Mouse (Mus musculus): Measurements from ENCODE around the gene Ropn1l. TPM values are rescaled to one million over a fixed set of nuclear protein-coding genes. Genes with fewer than 3 reads are reported as not detected.

Gene Ropn1l
- polyA plus RNA-seq, 1 experiment from 2014 or later, result 1.5 TPM

- Histone ChIP-seq H3K9me3 (ENCODE audit: control insufficient read depth, low read length) (no peaks in the 10 kb centered on the region), H3K4me1 (replicated peaks; ENCODE audit: control insufficient read depth, insufficient read depth, low read length) (no peaks in the 10 kb centered on the region), H3K27me3 (replicated peaks; ENCODE audit: control insufficient read depth, insufficient read depth, low read length) (no peaks in the 10 kb centered on the region), H3K4me3 (ENCODE audit: low read depth, low read length) (no peak overlapping the region), H3K27ac (ENCODE audit: low read depth) (no peak overlapping the region), H3K4me2 (ENCODE audit: low read length) (no peak overlapping the region), H3K36me3 (ENCODE audit: control insufficient read depth, insufficient read depth, low read length) (no peaks in the 10 kb centered on the region), H3K9ac (ENCODE audit: low read length) (no peak overlapping the region)
- WGBS, result 24% methylated on average over 1 of the region's 1 CpGs
- no peak for DNase-seq (ENCODE audit: low spot score)
- no peak for ATAC-seq (replicated peaks; ENCODE audit: low FRiP score, low TSS enrichment, low read depth)
Measured at GRCm38 (mm10) chr15:31436083-31436482, 17.5 kb downstream of the Ropn1l start.

DNA sequence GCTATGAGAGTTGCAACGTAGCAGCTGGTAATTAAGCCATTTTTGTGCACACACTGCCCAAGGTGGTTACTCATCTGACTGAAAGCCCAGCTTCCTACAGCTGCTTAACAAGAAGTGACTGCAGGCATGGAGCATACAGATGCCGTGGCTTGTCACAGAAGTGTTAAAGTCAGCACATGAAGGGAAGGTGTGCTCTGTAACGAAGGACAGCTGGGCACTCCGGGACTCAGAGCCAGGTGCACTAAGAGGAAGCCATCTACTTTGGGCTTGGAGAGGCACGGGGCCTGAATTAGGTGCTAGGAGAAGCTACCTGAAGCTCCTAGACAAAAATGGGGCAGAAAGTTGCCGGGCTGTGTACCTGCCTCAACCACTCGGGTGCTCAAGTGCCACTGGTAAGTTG lies 19.8 kb downstream of the Ropn1l start:
- Histone ChIP-seq H3K36me3 (ENCODE audit: control insufficient read depth, insufficient read depth, low read length) (no peaks in the 10 kb centered on the region), H3K4me1 (replicated peaks; ENCODE audit: control insufficient read depth, insufficient read depth, low read length) (no peaks in the 10 kb centered on the region), H3K27ac (ENCODE audit: low read depth) (no peak overlapping the region), H3K4me2 (ENCODE audit: low read length) (no peak overlapping the region), H3K9me3 (ENCODE audit: control insufficient read depth, low read length) (no peaks in the 10 kb centered on the region), H3K4me3 (ENCODE audit: low read depth, low read length) (no peak overlapping the region), H3K9ac (ENCODE audit: low read length) (no peak overlapping the region), H3K27me3 (replicated peaks; ENCODE audit: control insufficient read depth, insufficient read depth, low read length) (no peaks in the 10 kb centered on the region)
- DNase-seq (ENCODE audit: low spot score), result no peak
- ATAC-seq (replicated peaks; ENCODE audit: low FRiP score, low TSS enrichment, low read depth), result no peak
- 74% methylated on average over 7 of the region's 7 CpGs for WGBS

- Histone ChIP-seq H3K4me3 (ENCODE audit: low read depth, low read length) (no peak overlapping the region), H3K9ac (ENCODE audit: low read length) (no peak overlapping the region), H3K36me3 (ENCODE audit: control insufficient read depth, insufficient read depth, low read length) (no peaks in the 10 kb centered on the region), H3K4me1 (replicated peaks; ENCODE audit: control insufficient read depth, insufficient read depth, low read length) (no peaks in the 10 kb centered on the region), H3K27me3 (replicated peaks; ENCODE audit: control insufficient read depth, insufficient read depth, low read length) (no peaks in the 10 kb centered on the region), H3K27ac (ENCODE audit: low read depth) (no peak overlapping the region), H3K9me3 (ENCODE audit: control insufficient read depth, low read length) (no peaks in the 10 kb centered on the region), H3K4me2 (ENCODE audit: low read length) (no peak overlapping the region)
- ATAC-seq (replicated peaks; ENCODE audit: low FRiP score, low TSS enrichment, low read depth), result no peak
- DNase-seq (ENCODE audit: low spot score), result no peak
- WGBS, result 88% methylated on average over 8 of the region's 8 CpGs
Measured at GRCm38 (mm10) chr15:31431847-31432246, 21.7 kb downstream of the Ropn1l start.

GRCm38 (mm10) chr15:31430014-31430413 lies 23.5 kb downstream of the Ropn1l start:
- Histone ChIP-seq H3K9me3 (ENCODE audit: control insufficient read depth, low read length) (no peaks in the 10 kb centered on the region), H3K4me1 (replicated peaks; ENCODE audit: control insufficient read depth, insufficient read depth, low read length) (no peaks in the 10 kb centered on the region), H3K4me3 (ENCODE audit: low read depth, low read length) (no peak overlapping the region), H3K36me3 (ENCODE audit: control insufficient read depth, insufficient read depth, low read length) (no peaks in the 10 kb centered on the region), H3K9ac (ENCODE audit: low read length) (no peak overlapping the region), H3K27ac (ENCODE audit: low read depth) (no peak overlapping the region), H3K27me3 (replicated peaks; ENCODE audit: control insufficient read depth, insufficient read depth, low read length) (no peaks in the 10 kb centered on the region), H3K4me2 (ENCODE audit: low read length) (no peak overlapping the region)
- DNase-seq (ENCODE audit: low spot score) (no peak), ATAC-seq (replicated peaks; ENCODE audit: low FRiP score, low TSS enrichment, low read depth) (no peak)
- WGBS, result 73% methylated on average over 2 of the region's 2 CpGs

DNA sequence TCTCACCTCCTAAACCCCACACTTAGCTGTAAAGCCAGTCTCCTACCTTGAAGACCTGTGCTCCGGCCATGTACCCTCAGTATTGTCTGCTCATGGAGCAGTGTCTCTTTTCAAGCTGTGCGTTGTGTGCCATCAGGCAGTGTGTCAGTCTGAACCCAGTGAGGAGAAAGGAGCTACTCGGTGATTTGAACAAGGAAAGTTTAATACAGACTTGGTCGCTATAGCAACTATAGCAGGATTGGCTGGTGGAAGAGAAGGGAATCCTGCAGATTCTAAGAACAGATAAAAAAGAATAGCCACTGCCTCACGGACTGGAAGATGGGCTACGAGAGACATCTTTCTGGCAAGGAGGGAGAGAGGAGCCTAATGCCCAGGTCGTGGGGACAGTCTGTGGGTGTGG lies 24.1 kb downstream of the Ropn1l start:
- H3K9me3 ChIP-seq (ENCODE audit: control insufficient read depth, low read length), result no peaks in the 10 kb centered on the region
- no peaks in the 10 kb centered on the region for H3K4me1 ChIP-seq (replicated peaks; ENCODE audit: control insufficient read depth, insufficient read depth, low read length)
- no peaks in the 10 kb centered on the region for H3K36me3 ChIP-seq (ENCODE audit: control insufficient read depth, insufficient read depth, low read length)
- H3K4me2 ChIP-seq (ENCODE audit: low read length), result no peak overlapping the region
- DNase-seq (ENCODE audit: low spot score) (no peak), ATAC-seq (replicated peaks; ENCODE audit: low FRiP score, low TSS enrichment, low read depth) (no peak)
- H3K9ac ChIP-seq (ENCODE audit: low read length), result no peak overlapping the region
- H3K4me3 ChIP-seq (ENCODE audit: low read depth, low read length), result no peak overlapping the region
- WGBS, result 80% methylated on average over 7 of the region's 7 CpGs
- no peak overlapping the region for H3K27ac ChIP-seq (ENCODE audit: low read depth)
- H3K27me3 ChIP-seq (replicated peaks; ENCODE audit: control insufficient read depth, insufficient read depth, low read length), result no peaks in the 10 kb centered on the region

GRCm38 (mm10) chr15:31428571-31428970 lies 25.0 kb downstream of the Ropn1l start:
- H3K36me3 ChIP-seq (ENCODE audit: control insufficient read depth, insufficient read depth, low read length), result no peaks in the 10 kb centered on the region
- WGBS, result 73% methylated on average over 12 of the region's 12 CpGs
- H3K4me1 ChIP-seq (replicated peaks; ENCODE audit: control insufficient read depth, insufficient read depth, low read length), result no peaks in the 10 kb centered on the region
- no peaks in the 10 kb centered on the region for H3K9me3 ChIP-seq (ENCODE audit: control insufficient read depth, low read length)
- H3K4me3 ChIP-seq (ENCODE audit: low read depth, low read length), result no peak overlapping the region
- H3K27me3 ChIP-seq (replicated peaks; ENCODE audit: control insufficient read depth, insufficient read depth, low read length), result no peaks in the 10 kb centered on the region
- DNase-seq (ENCODE audit: low spot score), result no peak
- H3K4me2 ChIP-seq (ENCODE audit: low read length), result no peak overlapping the region
- H3K27ac ChIP-seq (ENCODE audit: low read depth), result no peak overlapping the region
- ATAC-seq (replicated peaks; ENCODE audit: low FRiP score, low TSS enrichment, low read depth), result no peak
- H3K9ac ChIP-seq (ENCODE audit: low read length), result no peak overlapping the region

DNA sequence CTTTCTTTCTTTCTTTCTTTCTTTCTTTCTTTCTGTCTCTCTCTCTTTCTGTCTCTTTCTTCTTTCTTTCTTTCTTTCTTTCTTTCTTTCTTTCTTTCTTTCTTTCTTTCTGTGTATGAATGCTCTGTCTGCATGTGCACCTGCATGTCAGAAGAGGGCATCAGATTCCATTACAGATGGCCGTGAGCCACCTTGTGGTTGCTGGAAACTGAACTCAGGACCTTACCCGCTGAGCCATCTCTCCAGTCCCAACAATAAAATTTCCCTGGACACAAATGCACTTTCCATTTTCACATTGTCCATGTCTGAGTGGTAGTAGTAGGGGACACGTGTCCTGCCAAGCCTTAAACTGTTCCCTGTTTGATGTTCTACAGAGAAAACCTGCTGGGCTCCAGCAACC lies 26.1 kb downstream of the Ropn1l start:
- H3K9ac ChIP-seq (ENCODE audit: low read length), result no peak overlapping the region
- no peak overlapping the region for H3K27ac ChIP-seq (ENCODE audit: low read depth)
- 66% methylated on average over 3 of the region's 3 CpGs for WGBS
- H3K4me2 ChIP-seq (ENCODE audit: low read length), result no peak overlapping the region
- H3K27me3 ChIP-seq (replicated peaks; ENCODE audit: control insufficient read depth, insufficient read depth, low read length), result no peaks in the 10 kb centered on the region
- H3K4me3 ChIP-seq (ENCODE audit: low read depth, low read length), result no peak overlapping the region
- H3K36me3 ChIP-seq (ENCODE audit: control insufficient read depth, insufficient read depth, low read length), result no peaks in the 10 kb centered on the region
- H3K9me3 ChIP-seq (ENCODE audit: control insufficient read depth, low read length), result no peaks in the 10 kb centered on the region
- no peaks in the 10 kb centered on the region for H3K4me1 ChIP-seq (replicated peaks; ENCODE audit: control insufficient read depth, insufficient read depth, low read length)
- no peak for ATAC-seq (replicated peaks; ENCODE audit: low FRiP score, low TSS enrichment, low read depth)
- DNase-seq (ENCODE audit: low spot score), result no peak

DNA sequence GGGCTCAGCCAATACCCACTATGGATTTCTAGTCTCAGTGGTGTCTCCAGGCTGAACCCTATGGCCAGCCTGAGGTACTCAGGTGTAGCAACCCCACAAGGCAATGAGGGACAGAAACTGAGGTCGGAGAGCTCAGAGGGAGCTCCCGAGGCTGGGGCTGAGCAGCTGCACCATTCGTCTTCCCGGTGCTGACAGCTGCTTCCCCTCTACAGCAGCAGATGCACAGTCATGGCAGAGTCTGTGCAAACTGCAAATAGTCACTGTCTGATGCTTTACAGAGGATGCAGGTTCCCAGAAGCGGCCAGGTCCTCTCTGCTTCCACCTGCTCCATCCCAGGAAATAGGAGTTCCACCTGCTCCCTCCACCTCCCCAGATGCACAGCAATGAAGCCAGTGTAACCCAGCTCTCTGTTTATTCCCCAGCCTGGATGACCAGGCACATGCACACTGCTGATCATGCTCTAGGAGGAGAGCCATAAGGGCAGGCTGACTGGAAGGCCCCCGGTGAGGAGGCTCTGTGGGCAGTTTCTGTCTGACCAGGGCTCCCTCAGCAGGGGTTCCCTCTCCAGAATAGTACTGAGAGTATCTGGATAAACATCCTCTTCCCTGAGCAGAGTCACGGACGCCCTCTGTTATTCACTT lies 27.4 kb downstream of the Ropn1l start:
- Histone ChIP-seq H3K4me3 (ENCODE audit: low read depth, low read length) (no peak overlapping the region), H3K27ac (ENCODE audit: low read depth) (no peak overlapping the region), H3K9ac (ENCODE audit: low read length) (no peak overlapping the region), H3K4me2 (ENCODE audit: low read length) (no peak overlapping the region), H3K4me1 (replicated peaks; ENCODE audit: control insufficient read depth, insufficient read depth, low read length) (no peaks in the 10 kb centered on the region), H3K9me3 (ENCODE audit: control insufficient read depth, low read length) (no peaks in the 10 kb centered on the region), H3K36me3 (ENCODE audit: control insufficient read depth, insufficient read depth, low read length) (no peaks in the 10 kb centered on the region), H3K27me3 (replicated peaks; ENCODE audit: control insufficient read depth, insufficient read depth, low read length) (no peaks in the 10 kb centered on the region)
- WGBS, result 39% methylated on average over 8 of the region's 8 CpGs
- ATAC-seq (replicated peaks; ENCODE audit: low FRiP score, low TSS enrichment, low read depth) (no peak), DNase-seq (ENCODE audit: low spot score) (no peak)

DNA sequence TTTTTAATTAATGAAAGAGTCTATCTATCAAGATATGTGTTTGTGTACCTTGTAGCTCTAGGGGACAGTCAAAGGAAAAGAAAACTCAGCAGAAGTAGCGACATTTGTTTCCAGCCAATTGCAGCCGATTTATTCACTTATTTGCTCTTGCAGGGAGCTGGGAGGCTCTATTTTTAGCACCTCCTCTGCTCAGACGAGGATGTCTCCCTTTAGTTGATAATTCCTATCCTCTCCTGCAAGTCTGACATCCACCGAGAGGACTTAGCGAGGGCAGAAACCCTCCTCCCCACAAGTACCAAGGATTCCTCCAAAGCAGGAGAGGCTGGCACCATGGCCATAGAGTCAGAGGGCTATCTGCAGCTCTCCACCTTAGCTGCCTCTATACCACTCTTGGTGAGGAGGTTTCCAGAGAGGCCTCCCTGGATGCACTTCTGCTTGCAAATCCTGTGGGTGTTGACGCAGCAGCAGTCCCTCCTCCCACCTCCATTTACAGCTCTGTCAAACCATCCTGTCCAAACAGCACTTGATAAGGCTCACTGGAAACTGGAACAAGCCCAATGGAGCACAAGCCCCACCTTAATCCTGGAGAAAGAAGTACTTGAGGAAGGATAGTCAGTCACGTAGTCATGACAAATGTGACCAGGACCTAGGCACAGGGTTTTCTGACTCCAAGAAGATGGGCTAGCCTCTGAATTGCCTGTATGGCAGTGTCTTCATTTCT lies 30.7 kb downstream of the Ropn1l start:
- H3K27ac ChIP-seq (ENCODE audit: low read depth), result no peak overlapping the region
- WGBS, result 43% methylated on average over 7 of the region's 7 CpGs
- H3K27me3 ChIP-seq (replicated peaks; ENCODE audit: control insufficient read depth, insufficient read depth, low read length), result no peaks in the 10 kb centered on the region
- no peaks in the 10 kb centered on the region for H3K4me1 ChIP-seq (replicated peaks; ENCODE audit: control insufficient read depth, insufficient read depth, low read length)
- DNase-seq (ENCODE audit: low spot score) (peak; percentile 60), ATAC-seq (replicated peaks; ENCODE audit: low FRiP score, low TSS enrichment, low read depth) (peak; percentile 76)
- H3K9ac ChIP-seq (ENCODE audit: low read length), result no peak overlapping the region
- H3K4me2 ChIP-seq (ENCODE audit: low read length), result no peak overlapping the region
- no peaks in the 10 kb centered on the region for H3K9me3 ChIP-seq (ENCODE audit: control insufficient read depth, low read length)
- no peak overlapping the region for H3K4me3 ChIP-seq (ENCODE audit: low read depth, low read length)
- no peaks in the 10 kb centered on the region for H3K36me3 ChIP-seq (ENCODE audit: control insufficient read depth, insufficient read depth, low read length)
